Mouse (Mus musculus) thymus, adult 2 months (tissue): ENCODE data around the gene Defb9. TPM values are rescaled to one million over a fixed set of nuclear protein-coding genes. Genes with fewer than 3 reads are reported as not detected.
"Not testable (repeated sequence)": the region's sequence is repeated elsewhere in the genome, so short reads cannot be mapped to it uniquely, and the experiment has no call there.

Experiments
- DNase-seq: peaks from one replicate; pipeline ENCODE4 v3.0.0; 2021
- H3K27ac ChIP-seq: fragments of 200-500 bp; 2 replicates; pipeline ENCODE4 v1.5.1; 2012; ENCODE audit warnings: low read length, control low read depth; ENCODE audit not compliant: control insufficient read depth, insufficient read depth
- H3K27me3 ChIP-seq: fragments of 200-500 bp; 2 replicates; pipeline ENCODE4 v1.6.1; 2012; ENCODE audit warnings: mild to moderate bottlenecking, low read length, moderate library complexity, mixed read lengths; ENCODE audit not compliant: control insufficient read depth, insufficient read depth
- H3K36me3 ChIP-seq: fragments of 200-500 bp; 2 replicates; pipeline ENCODE4 v1.6.1; 2012; ENCODE audit warnings: mild to moderate bottlenecking, low read length, moderate library complexity; ENCODE audit not compliant: control insufficient read depth, insufficient read depth
- H3K4me1 ChIP-seq: fragments of 200-500 bp; replicated peaks from 2 replicates; pipeline ENCODE4 v1.6.1; 2012; ENCODE audit warnings: low read length; ENCODE audit not compliant: control insufficient read depth, insufficient read depth
- H3K4me3 ChIP-seq: fragments of 200-500 bp; 2 replicates; pipeline ENCODE4 v1.5.1; 2012; ENCODE audit warnings: mild to moderate bottlenecking, low read length, control low read depth, moderate library complexity; ENCODE audit not compliant: control insufficient read depth, insufficient read depth
- CTCF ChIP-seq: fragments of 200-500 bp; IDR thresholded peaks from 2 replicates; pipeline ENCODE4 v1.5.1; 2012; ENCODE audit warnings: mild to moderate bottlenecking, control low read depth, low read length, moderate library complexity, borderline replicate concordance; ENCODE audit not compliant: control insufficient read depth, poor library complexity, insufficient read depth; ENCODE audit errors: extremely low read depth
- POLR2A ChIP-seq: fragments of 200-500 bp; IDR thresholded peaks from 2 replicates; pipeline ENCODE4 v1.6.1; 2012; ENCODE audit warnings: mild to moderate bottlenecking, low read length, control low read depth, moderate library complexity; ENCODE audit not compliant: control insufficient read depth, poor library complexity, insufficient read depth; ENCODE audit errors: extremely low read depth
- WGBS: fragments of 180-500 bp; shearing (Covaris S2); methylation state at CpG from one replicate; pipeline ENCODE4 v1.1.7; 2018; 5-methylcytosine and 5-hydroxymethylcytosine counted together
- polyA plus RNA-seq: library from polyadenylated mRNA; depleted of rRNA; stranded (reverse); fragments of >200 nt; gene quantifications from 2 replicates; pipeline ENCODE4 v1.2.3, GENCODE M21; 2012; rRNA removed

The Defb9 gene
- not detected in 2 replicates for polyA plus RNA-seq

DNA sequence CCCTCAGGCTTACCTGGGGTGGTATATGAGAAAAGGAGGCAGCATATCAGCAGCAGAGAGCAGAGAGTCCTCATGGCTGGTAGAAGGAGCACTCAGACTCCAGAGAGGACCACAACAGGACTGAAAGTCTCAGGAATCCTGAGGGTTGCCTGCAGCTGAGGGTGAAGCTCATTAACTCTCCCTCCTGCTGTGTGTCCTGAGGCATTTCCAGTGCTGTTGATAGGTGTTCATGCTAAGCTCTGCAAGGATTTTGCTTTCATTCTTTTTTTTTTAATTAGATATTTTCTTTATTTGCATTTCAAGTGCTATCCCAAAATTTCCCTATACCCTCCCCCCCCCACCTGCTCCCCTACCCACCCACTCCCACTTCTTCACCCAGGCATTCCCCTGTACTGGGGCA, at the start of gene Defb9:
Gene Defb9 (minus strand): TSS at position 101 of the 400 bp plus-strand sequence.
- not testable (repeated sequence) for H3K27me3 ChIP-seq, H3K4me3 ChIP-seq, H3K36me3 ChIP-seq, H3K27ac ChIP-seq, H3K4me1 ChIP-seq, DNase-seq

DNA sequence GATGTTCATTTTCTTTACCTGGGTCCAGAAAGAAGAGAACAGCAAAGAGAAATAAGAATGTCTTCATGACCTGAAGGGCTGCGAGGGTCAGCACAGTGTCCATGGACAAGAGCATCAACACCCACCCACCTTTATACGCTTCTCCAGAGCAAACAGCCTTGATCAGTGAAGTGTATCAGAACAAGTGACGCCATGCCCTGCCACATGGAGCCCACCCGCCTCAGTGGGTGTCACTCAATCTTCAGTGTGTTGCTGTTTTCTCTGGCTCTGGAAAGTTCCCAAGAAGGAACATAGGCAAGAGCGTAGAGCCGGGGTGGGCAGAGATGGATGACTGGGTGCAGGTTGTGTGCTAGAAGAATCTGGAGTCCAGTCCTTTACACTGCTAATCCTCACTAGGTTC, 47.4 kb upstream of the Defb9 start, which contains the start of gene Defb15:
Gene Defb15 (minus strand): TSS at position 101 of the 400 bp plus-strand sequence.
- 95% methylated on average over 6 of the region's 6 CpGs for WGBS
- TF ChIP-seq POLR2A (no peak), CTCF (no peak)
- no peak for DNase-seq
- no peaks in the 10 kb centered on the region for H3K4me1 ChIP-seq
- no peak within 1 kb of the TSS for H3K27ac ChIP-seq
- no peaks in the 10 kb centered on the region for H3K36me3 ChIP-seq
- no peak within 1 kb of the TSS for H3K4me3 ChIP-seq
- no peaks in the 10 kb centered on the region for H3K27me3 ChIP-seq

DNA sequence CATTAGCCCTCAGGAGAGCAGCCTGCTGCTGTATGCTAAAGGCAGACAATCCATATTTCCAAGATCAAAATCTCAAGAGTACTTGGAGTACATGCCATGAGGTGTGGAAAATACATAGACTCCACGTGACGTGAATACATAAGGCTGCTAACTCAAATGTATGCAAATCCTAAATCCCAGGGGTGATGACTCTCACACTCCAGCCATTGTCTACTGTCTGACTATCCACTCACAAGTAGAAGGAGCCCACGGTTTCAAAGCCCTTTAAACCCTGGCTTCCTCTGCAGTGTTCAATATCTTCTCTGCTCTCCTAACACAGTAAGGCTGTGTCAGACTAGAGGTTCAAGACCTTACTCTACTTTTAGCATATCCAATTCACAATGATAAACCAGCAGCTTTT, 45.5 kb upstream of the Defb9 start:
- H3K4me3 ChIP-seq, H3K27me3 ChIP-seq, H3K4me1 ChIP-seq, DNase-seq, H3K36me3 ChIP-seq, H3K27ac ChIP-seq: not testable (repeated sequence)
- WGBS = 94% methylated on average over 3 of the region's 3 CpGs

DNA sequence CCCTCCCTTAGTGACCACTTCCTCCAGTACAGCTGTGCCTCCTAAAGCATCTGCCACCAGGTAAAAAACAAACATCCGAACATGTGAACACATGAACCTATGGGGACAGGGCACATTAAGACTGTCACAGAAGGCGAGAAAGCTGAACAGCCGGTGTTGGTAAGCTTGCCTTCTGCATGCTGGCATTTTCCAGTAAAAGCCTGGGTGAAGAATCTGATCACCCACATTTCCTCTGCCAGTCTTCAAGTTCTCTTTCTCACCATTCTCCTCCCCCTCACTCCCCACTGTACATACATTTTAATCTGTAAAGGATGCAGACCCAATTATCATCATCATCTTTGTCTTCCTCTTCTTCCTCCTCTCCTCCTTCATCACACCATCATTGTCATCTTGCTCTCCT, 30.4 kb upstream of the Defb9 start:
- H3K36me3 ChIP-seq = no peaks in the 10 kb centered on the region
- H3K4me1 ChIP-seq = no peaks in the 10 kb centered on the region
- H3K27me3 ChIP-seq = no peaks in the 10 kb centered on the region
- H3K4me3 ChIP-seq = no peak overlapping the region
- WGBS = 88% methylated on average over 3 of the region's 3 CpGs
- no peak for TF ChIP-seq POLR2A
- TF ChIP-seq CTCF = no peak
- no peak for DNase-seq
- H3K27ac ChIP-seq = no peak overlapping the region

GRCm38 (mm10) chr8:21912554-21912953, 27.3 kb upstream of the Defb9 start:
- H3K27ac ChIP-seq = no peak overlapping the region
- DNase-seq = no peak
- WGBS = 50% methylated on average over 2 of the region's 2 CpGs
- no peaks in the 10 kb centered on the region for H3K4me1 ChIP-seq
- TF ChIP-seq POLR2A (no peak), CTCF (no peak)
- H3K4me3 ChIP-seq = no peak overlapping the region
- no peaks in the 10 kb centered on the region for H3K27me3 ChIP-seq
- no peaks in the 10 kb centered on the region for H3K36me3 ChIP-seq

DNA sequence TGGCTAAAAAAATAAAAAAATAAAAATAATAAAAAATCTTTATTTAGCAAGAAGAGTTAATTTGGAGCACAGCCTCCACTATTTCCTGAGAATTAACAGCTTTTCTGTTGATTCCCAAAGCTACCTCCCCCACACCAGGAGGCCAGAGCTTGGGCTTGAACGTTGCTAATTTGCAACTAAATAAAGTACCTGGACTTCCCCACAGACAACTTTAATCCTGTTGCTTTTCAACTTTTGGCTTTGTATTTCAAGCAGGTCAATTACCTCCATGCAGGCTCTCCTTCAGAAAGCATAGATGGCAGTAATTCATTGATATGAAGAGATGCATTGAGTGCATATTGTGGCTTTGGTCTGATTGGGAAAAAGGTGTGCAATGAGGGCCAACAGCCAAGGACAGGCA, 26.7 kb upstream of the Defb9 start:
- Histone ChIP-seq H3K27ac (no peak overlapping the region), H3K27me3 (no peaks in the 10 kb centered on the region), H3K36me3 (no peaks in the 10 kb centered on the region), H3K4me1 (no peaks in the 10 kb centered on the region), H3K4me3 (no peak overlapping the region)
- TF ChIP-seq CTCF (no peak), POLR2A (no peak)
- no peak for DNase-seq
- 19% methylated on average over 1 of the region's 1 CpGs for WGBS

DNA sequence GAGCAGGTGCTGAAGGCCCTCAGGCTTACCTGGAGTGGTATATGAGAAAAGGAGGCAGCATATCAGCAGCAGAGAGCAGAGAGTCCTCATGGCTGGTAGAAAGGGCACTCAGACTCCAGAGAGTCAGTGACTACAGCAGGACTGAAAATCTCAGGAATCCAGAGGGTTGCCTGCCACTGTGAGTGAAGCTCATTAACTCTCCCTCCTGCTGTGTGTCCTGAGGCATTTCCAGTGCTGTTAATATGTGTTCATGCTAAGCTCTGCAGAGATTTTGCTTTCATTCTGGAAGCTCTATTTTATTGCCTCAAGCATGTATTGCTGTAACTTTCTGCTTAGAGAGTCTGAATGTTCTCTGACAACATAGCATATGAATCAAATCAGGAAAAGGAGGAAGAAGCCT, 21.1 kb upstream of the Defb9 start, which contains the start of gene Defb11:
Gene Defb11 (minus strand): TSS at position 123 of the 400 bp plus-strand sequence.
- not testable (repeated sequence) for H3K27ac ChIP-seq, H3K4me1 ChIP-seq, H3K27me3 ChIP-seq, H3K4me3 ChIP-seq, DNase-seq, H3K36me3 ChIP-seq

GRCm38 (mm10) chr8:21858586-21858985, 26.6 kb downstream of the Defb9 start, which contains the start of gene Defb10:
Gene Defb10 (plus strand): TSS chr8:21858901.
- not testable (repeated sequence) for H3K36me3 ChIP-seq, H3K4me3 ChIP-seq, DNase-seq, H3K27ac ChIP-seq, H3K4me1 ChIP-seq, H3K27me3 ChIP-seq
- 77% methylated on average over 1 of the region's 1 CpGs for WGBS

Other genes with a start within 250 kb of the Defb9 start
- not detected in 2 replicates for gene Defa17, start 229.6 kb downstream of the Defb9 start, polyA plus RNA-seq
- gene Defa34, start 219.6 kb downstream of the Defb9 start, polyA plus RNA-seq = not detected in 2 replicates
- 0.36 TPM in 1 of 2 replicates, not detected in the other for gene AY761184, start 181.8 kb downstream of the Defb9 start, polyA plus RNA-seq
- 0.50 and 0.77 TPM in 2 replicates for gene Defa24, start 150.9 kb downstream of the Defb9 start, polyA plus RNA-seq
- gene Defb50, start 61.9 kb downstream of the Defb9 start, polyA plus RNA-seq = not detected in 2 replicates
- gene Defb2, start 45.5 kb downstream of the Defb9 start, polyA plus RNA-seq = not detected in 2 replicates
- gene Defb10, start 26.5 kb downstream of the Defb9 start, polyA plus RNA-seq = not detected in 2 replicates
- not detected in 2 replicates for gene Defb11, start 21.0 kb upstream of the Defb9 start, polyA plus RNA-seq
- gene Defb15, start 47.3 kb upstream of the Defb9 start, polyA plus RNA-seq = not detected in 2 replicates
- gene Defb35, start 52.9 kb upstream of the Defb9 start, polyA plus RNA-seq = not detected in 2 replicates
- gene Defb13, start 61.3 kb upstream of the Defb9 start, polyA plus RNA-seq = not detected in 2 replicates
- not detected in 2 replicates for gene Fam90a1a, start 73.3 kb upstream of the Defb9 start, polyA plus RNA-seq
- not detected in 2 replicates for gene Ccdc70, start 84.4 kb upstream of the Defb9 start, polyA plus RNA-seq
- 1.5 and 1.8 TPM in 2 replicates for gene Atp7b, start 174.9 kb upstream of the Defb9 start, polyA plus RNA-seq
- gene Alg11, start 175.3 kb upstream of the Defb9 start, polyA plus RNA-seq = 3.7 and 4.0 TPM in 2 replicates
- 0.06 and 0.11 TPM in 2 replicates for gene Nek5, start 239.6 kb upstream of the Defb9 start, polyA plus RNA-seq